Mouse (Mus musculus) kidney, embryonic 14.5 days (tissue): Measurements from ENCODE around the gene Shroom3. TPM values are rescaled to one million over a fixed set of nuclear protein-coding genes. Genes with fewer than 3 reads are reported as not detected.

Experiments
- ATAC-seq: fragments of 200-750 bp; cut with Nextera tagmentation; 2 replicates; pipeline ENCODE4 v1.8.0; 2017; ENCODE audit warnings: moderate number of reproducible peaks, mild to moderate bottlenecking, moderate TSS enrichment, moderate library complexity; ENCODE audit not compliant: low FRiP score, low TSS enrichment
- H3K27ac ChIP-seq: fragments of 300-500 bp; sonication (generic); 2 replicates; pipeline ENCODE4 v1.5.1; 2014; ENCODE audit warnings: low read depth, mild to moderate bottlenecking, low read length, moderate library complexity, mixed read lengths
- H3K27me3 ChIP-seq: fragments of 300-500 bp; sonication (generic); 2 replicates; pipeline ENCODE4 v1.6.1; 2014; ENCODE audit warnings: mild to moderate bottlenecking, low read length; ENCODE audit not compliant: control insufficient read depth, insufficient read depth
- H3K36me3 ChIP-seq: fragments of 300-500 bp; sonication (generic); 2 replicates; pipeline ENCODE4 v1.6.1; 2014; ENCODE audit warnings: low read length, mixed read lengths; ENCODE audit not compliant: control insufficient read depth, insufficient read depth
- H3K4me1 ChIP-seq: fragments of 300-500 bp; sonication (generic); 2 replicates; pipeline ENCODE4 v1.6.1; 2014; ENCODE audit warnings: low read length, mixed read lengths; ENCODE audit not compliant: control insufficient read depth, insufficient read depth
- H3K4me2 ChIP-seq: fragments of 300-500 bp; sonication (generic); replicated peaks from 2 replicates; pipeline ENCODE4 v1.6.1; 2014; ENCODE audit warnings: low read depth, mild to moderate bottlenecking, low read length
- H3K4me3 ChIP-seq: fragments of 300-500 bp; sonication (generic); 2 replicates; pipeline ENCODE4 v1.5.1; 2014; ENCODE audit warnings: mild to moderate bottlenecking, low read length
- H3K9ac ChIP-seq: fragments of 300-500 bp; sonication (generic); 2 replicates; pipeline ENCODE4 v1.6.1; 2014; ENCODE audit warnings: low read depth, mild to moderate bottlenecking, low read length, moderate library complexity
- H3K9me3 ChIP-seq: fragments of 300-500 bp; sonication (generic); 2 replicates; pipeline ENCODE4 v1.6.1; 2016; ENCODE audit warnings: low read length; ENCODE audit not compliant: control insufficient read depth
- WGBS: fragments of 180-500 bp; shearing (Covaris S2); extraction: QIAGEN DNeasy Blood & Tissue Kit; methylation state at CpG from one replicate; pipeline ENCODE4 v1.1.7; 2014; 5-methylcytosine and 5-hydroxymethylcytosine counted together
- polyA plus RNA-seq: library from polyadenylated mRNA; unstranded; fragments of >200 nt; fragmentation: Nextera tagmentation; extraction: Ambion mirVana; gene quantifications from 2 replicates; pipeline ENCODE4 v1.2.1, GENCODE M21; 2014

Gene Shroom3
- polyA plus RNA-seq, 1 experiment from 2014 or later: 16.0 TPM

- Histone ChIP-seq H3K27me3 (no peaks in the 10 kb centered on the region), H3K9ac (no peak overlapping the region), H3K4me3 (no peak overlapping the region), H3K27ac (no peak overlapping the region), H3K9me3 (no peaks in the 10 kb centered on the region), H3K4me1 (no peaks in the 10 kb centered on the region), H3K4me2 (no peak overlapping the region), H3K36me3 (peaks cover 33% of the 10 kb centered on the region)
- 84% methylated on average over 13 of the region's 13 CpGs for WGBS
- ATAC-seq: no peak
Observed at GRCm38 (mm10) chr5:92964691-92965090, 281.5 kb downstream of the Shroom3 start.

GRCm38 (mm10) chr5:92967143-92967542, 283.9 kb downstream of the Shroom3 start:
- WGBS: 82% methylated on average over 9 of the region's 9 CpGs
- Histone ChIP-seq H3K36me3 (peaks cover 30% of the 10 kb centered on the region), H3K4me3 (no peak overlapping the region), H3K27ac (no peak overlapping the region), H3K27me3 (no peaks in the 10 kb centered on the region), H3K9me3 (no peaks in the 10 kb centered on the region), H3K9ac (no peak overlapping the region), H3K4me2 (no peak overlapping the region), H3K4me1 (no peaks in the 10 kb centered on the region)
- no peak for ATAC-seq

GRCm38 (mm10) chr5:92967906-92968305, 284.7 kb downstream of the Shroom3 start:
- no peak for ATAC-seq
- no peaks in the 10 kb centered on the region for H3K9me3 ChIP-seq
- H3K4me3 ChIP-seq: no peak overlapping the region
- H3K4me1 ChIP-seq: no peaks in the 10 kb centered on the region
- no peak overlapping the region for H3K9ac ChIP-seq
- no peak overlapping the region for H3K4me2 ChIP-seq
- WGBS: 90% methylated on average over 3 of the region's 3 CpGs
- H3K27me3 ChIP-seq: no peaks in the 10 kb centered on the region
- peaks cover 27% of the 10 kb centered on the region for H3K36me3 ChIP-seq
- no peak overlapping the region for H3K27ac ChIP-seq

- Histone ChIP-seq H3K4me2 (no peak overlapping the region), H3K36me3 (peaks cover 15% of the 10 kb centered on the region), H3K27me3 (no peaks in the 10 kb centered on the region), H3K4me1 (no peaks in the 10 kb centered on the region), H3K9ac (no peak overlapping the region), H3K9me3 (no peaks in the 10 kb centered on the region), H3K27ac (no peak overlapping the region), H3K4me3 (no peak overlapping the region)
- ATAC-seq: no peak
- WGBS: 75% methylated on average over 8 of the region's 8 CpGs
Observed at GRCm38 (mm10) chr5:92969443-92969842, 286.2 kb downstream of the Shroom3 start.

- no peak overlapping the region for H3K9ac ChIP-seq
- H3K4me2 ChIP-seq: no peak overlapping the region
- no peak for ATAC-seq
- 73% methylated on average over 2 of the region's 2 CpGs for WGBS
- H3K27me3 ChIP-seq: no peaks in the 10 kb centered on the region
- H3K4me3 ChIP-seq: no peak overlapping the region
- no peak overlapping the region for H3K27ac ChIP-seq
- peaks cover 12% of the 10 kb centered on the region; the same call in 1 of the 2 replicates for H3K36me3 ChIP-seq
- H3K4me1 ChIP-seq: no peaks in the 10 kb centered on the region
- H3K9me3 ChIP-seq: no peaks in the 10 kb centered on the region
Observed at GRCm38 (mm10) chr5:92969926-92970325, 286.7 kb downstream of the Shroom3 start.

GRCm38 (mm10) chr5:92970480-92970879, 287.2 kb downstream of the Shroom3 start:
- H3K4me2 ChIP-seq: no peak overlapping the region
- H3K4me1 ChIP-seq: no peaks in the 10 kb centered on the region
- no peak overlapping the region for H3K27ac ChIP-seq
- no peaks in the 10 kb centered on the region for H3K27me3 ChIP-seq
- H3K36me3 ChIP-seq: peaks cover 7% of the 10 kb centered on the region; the same call in 1 of the 2 replicates
- no peaks in the 10 kb centered on the region for H3K9me3 ChIP-seq
- H3K4me3 ChIP-seq: no peak overlapping the region
- WGBS: 32% methylated on average over 7 of the region's 7 CpGs
- no peak for ATAC-seq
- no peak overlapping the region for H3K9ac ChIP-seq

- no peaks in the 10 kb centered on the region for H3K4me1 ChIP-seq
- no peak for ATAC-seq
- WGBS: 89% methylated on average over 6 of the region's 6 CpGs
- H3K36me3 ChIP-seq: no peaks in the 10 kb centered on the region
- 0 out of 2 replicates have a peak, but pooled peaks cover 3% of the 10 kb centered on the region for H3K9me3 ChIP-seq
- no peak overlapping the region for H3K27ac ChIP-seq
- no peaks in the 10 kb centered on the region for H3K27me3 ChIP-seq
- no peak overlapping the region for H3K4me2 ChIP-seq
- no peak overlapping the region for H3K4me3 ChIP-seq
- H3K9ac ChIP-seq: no peak overlapping the region
Observed at GRCm38 (mm10) chr5:92980393-92980792, 297.2 kb downstream of the Shroom3 start.

- Histone ChIP-seq H3K36me3 (no peaks in the 10 kb centered on the region), H3K4me1 (no peaks in the 10 kb centered on the region), H3K4me2 (no peak overlapping the region), H3K27me3 (no peaks in the 10 kb centered on the region), H3K9ac (no peak overlapping the region), H3K27ac (no peak overlapping the region), H3K9me3 (0 out of 2 replicates have a peak, but pooled peaks cover 3% of the 10 kb centered on the region), H3K4me3 (no peak overlapping the region)
- no peak for ATAC-seq
- 53% methylated on average over 2 of the region's 2 CpGs for WGBS
Observed at GRCm38 (mm10) chr5:92980862-92981261, 297.6 kb downstream of the Shroom3 start.

- Histone ChIP-seq H3K9me3 (0 out of 2 replicates have a peak, but pooled peaks cover 3% of the 10 kb centered on the region), H3K4me3 (no peak overlapping the region), H3K4me1 (no peaks in the 10 kb centered on the region), H3K27me3 (no peaks in the 10 kb centered on the region), H3K27ac (no peak overlapping the region), H3K36me3 (no peaks in the 10 kb centered on the region), H3K9ac (no peak overlapping the region), H3K4me2 (no peak overlapping the region)
- no peak for ATAC-seq
Observed at GRCm38 (mm10) chr5:92982673-92983072, 299.4 kb downstream of the Shroom3 start.
